Mouse (Mus musculus) lung, postnatal 14 days (tissue): ENCODE results near the gene Slc7a7.

ENCODE experiments used
- DNase-seq: peaks from one replicate; pipeline ENCODE4 v3.0.0; 2021

Gene Slc7a7

GRCm38 (mm10) chr14:54409980-54410810 lies 7.4 kb downstream of the Slc7a7 start:
- DNase-seq, result peak; percentile 58

- DNase-seq, result no peak
Observed at GRCm38 (mm10) chr14:54409057-54409645, 8.4 kb downstream of the Slc7a7 start.

- DNase-seq, result no peak
Observed at GRCm38 (mm10) chr14:54408336-54409056, 9.1 kb downstream of the Slc7a7 start.

DNA sequence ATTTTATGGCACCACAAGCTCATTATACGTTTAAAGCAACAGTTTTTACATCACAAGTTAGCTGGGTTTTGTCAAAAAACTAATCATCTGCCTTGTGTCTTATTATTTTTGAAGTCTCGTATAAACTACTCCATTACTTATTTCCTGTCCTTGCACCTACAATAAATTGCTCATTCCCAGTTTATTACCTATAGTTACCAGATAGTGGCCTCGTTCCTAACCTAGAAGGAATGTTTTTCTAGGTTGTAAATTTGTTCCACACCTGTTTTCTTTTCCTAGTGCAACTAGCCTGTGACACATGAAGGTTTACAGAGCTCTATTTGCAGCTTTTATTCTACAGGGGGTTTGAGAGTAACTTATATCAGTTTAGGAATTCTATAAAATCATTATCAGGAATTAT lies 15.9 kb downstream of the Slc7a7 start:
- no peak for DNase-seq

DNA sequence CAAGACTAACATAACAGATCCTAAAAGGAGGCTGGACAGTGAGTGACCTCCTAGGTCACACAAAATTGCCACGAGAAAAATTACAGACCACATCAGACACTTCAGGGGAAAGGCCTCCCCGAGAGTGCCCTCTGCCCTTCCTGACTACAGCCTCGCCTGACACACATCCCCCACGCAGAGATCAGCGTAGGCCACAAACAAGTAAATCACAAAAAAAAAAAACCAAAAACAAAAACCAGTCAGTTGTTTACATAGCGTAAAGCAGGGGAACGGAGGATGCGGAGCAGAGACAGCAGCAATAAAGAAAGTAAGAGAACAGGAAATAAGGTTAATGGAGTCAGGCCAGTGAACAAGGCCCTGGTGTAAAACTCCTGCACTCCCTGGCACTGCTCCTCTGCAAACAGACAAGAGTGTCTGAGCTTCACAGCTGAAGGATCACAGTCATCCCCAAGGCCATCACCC lies 18.6 kb downstream of the Slc7a7 start:
- no peak for DNase-seq

GRCm38 (mm10) chr14:54398528-54398916 lies 19.1 kb downstream of the Slc7a7 start:
- no peak for DNase-seq

GRCm38 (mm10) chr14:54397872-54398527 lies 19.6 kb downstream of the Slc7a7 start:
- no peak for DNase-seq

- DNase-seq, result no peak
Observed at GRCm38 (mm10) chr14:54396685-54397084, 20.9 kb downstream of the Slc7a7 start.

- DNase-seq, result no peak
Observed at GRCm38 (mm10) chr14:54394309-54394708, 23.3 kb downstream of the Slc7a7 start.

DNA sequence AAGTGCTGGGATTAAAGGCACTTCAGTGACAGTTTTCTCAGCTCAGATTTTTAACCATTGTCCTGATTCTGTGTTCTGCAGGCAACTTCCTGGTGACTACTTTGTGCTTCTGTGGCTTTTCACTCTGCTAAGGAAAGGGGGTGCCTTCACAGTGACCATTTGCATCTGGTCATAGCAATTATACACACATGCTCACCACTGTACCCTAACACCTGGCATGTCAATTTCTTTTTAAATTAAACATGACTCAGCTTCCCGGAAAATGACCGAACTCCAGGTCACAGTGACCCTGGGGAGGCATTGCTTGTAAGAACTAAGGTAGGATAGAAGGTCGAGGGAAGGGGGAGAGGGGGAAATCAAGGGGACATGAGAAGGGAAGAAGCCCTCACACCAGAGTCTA lies 23.8 kb downstream of the Slc7a7 start:
- DNase-seq, result no peak

DNA sequence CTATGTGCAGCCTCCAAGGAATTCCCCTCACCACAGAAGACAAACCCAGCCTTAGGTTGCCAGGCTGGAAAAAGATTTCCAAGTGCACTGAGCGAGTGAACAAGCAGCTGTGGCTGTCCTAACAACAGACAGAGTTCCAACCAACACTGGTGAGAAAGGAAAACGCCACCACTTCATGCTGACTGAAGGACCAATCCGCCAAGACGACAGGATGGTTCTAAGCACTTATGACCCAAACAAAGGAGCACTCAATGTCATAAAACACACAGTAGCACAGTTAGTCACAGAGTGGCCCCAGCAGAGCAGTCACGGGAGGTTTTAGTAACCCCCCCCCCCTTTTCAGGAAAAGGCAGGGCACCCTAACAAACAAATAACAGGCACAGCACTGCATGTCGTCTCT lies 26.7 kb downstream of the Slc7a7 start:
- DNase-seq, result no peak

DNA sequence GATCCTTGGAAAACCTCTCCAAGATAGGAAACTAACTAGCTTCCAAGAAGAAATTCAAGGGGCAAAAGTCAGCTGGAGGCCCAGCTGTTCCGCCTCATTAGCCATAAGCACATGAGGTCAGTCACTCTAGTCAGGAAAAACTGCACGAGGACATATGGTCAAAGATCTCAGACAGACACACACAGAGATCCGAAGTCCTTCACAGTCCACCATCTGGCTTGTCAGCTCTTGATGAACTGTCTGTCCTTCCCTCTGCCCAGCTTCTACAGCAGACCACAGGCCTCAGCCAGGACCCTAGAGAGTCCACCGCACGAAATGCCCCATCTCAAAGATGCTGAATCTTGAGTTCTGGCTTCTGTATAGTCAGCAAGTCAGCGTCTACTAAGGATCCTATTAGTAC lies 30.0 kb downstream of the Slc7a7 start:
- DNase-seq, result no peak

- DNase-seq, result no peak
Observed at GRCm38 (mm10) chr14:54385968-54386618, 31.5 kb downstream of the Slc7a7 start.

GRCm38 (mm10) chr14:54384396-54384795 lies 33.2 kb downstream of the Slc7a7 start:
- no peak for DNase-seq

- DNase-seq, result no peak
Observed at GRCm38 (mm10) chr14:54383355-54383771, 34.2 kb downstream of the Slc7a7 start.

DNA sequence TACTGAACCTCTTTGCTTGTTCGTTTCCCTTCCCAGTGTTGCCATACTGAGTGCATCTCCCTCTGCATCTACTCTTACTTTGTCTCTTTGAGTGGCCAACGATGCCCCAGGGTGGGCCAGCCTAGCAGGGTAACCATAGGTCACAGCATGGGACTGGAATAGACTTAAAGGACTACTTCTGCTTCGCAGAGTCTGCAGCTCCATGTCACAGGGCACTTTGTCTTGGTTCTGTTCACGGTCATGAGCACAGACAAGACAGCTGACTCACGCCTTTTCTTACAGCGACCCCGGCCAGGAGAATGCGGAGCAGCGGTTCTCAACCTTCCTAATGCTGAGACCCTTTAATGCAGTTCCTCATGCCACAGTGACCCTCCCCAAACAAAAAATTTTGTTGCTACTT lies 34.9 kb downstream of the Slc7a7 start:
- DNase-seq, result no peak

- no peak for DNase-seq
Observed at GRCm38 (mm10) chr14:54381816-54382215, 35.8 kb downstream of the Slc7a7 start.

- DNase-seq, result no peak
Observed at GRCm38 (mm10) chr14:54380616-54381015, 37.0 kb downstream of the Slc7a7 start.

GRCm38 (mm10) chr14:54379571-54379970 lies 38.0 kb downstream of the Slc7a7 start:
- no peak for DNase-seq

GRCm38 (mm10) chr14:54377166-54377565 lies 40.4 kb downstream of the Slc7a7 start:
- DNase-seq, result no peak

- peak; percentile 48 for DNase-seq
Observed at GRCm38 (mm10) chr14:54375916-54376315, 41.7 kb downstream of the Slc7a7 start.

DNA sequence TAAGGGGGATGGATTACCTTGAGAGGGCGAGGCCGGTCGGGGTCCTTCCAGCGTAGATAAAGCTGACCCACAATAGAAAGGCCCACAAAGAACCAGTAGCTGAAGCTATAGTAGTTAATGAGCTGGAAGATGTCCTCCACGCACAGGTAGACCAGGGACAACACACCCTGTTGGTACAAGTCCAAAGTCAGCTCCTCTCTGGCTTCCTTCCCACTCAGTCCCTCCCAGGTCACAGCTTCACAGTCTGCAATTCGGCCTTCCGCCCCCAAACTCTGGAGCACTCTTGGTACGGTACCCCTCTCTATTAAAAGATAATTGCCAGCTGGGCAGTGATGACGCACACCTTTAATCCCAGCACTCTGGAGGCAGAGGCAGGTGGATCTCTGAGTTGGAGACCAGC lies 44.7 kb downstream of the Slc7a7 start:
- no peak for DNase-seq

- DNase-seq, result no peak
Observed at GRCm38 (mm10) chr14:54371460-54371859, 46.1 kb downstream of the Slc7a7 start.
